Mouse (Mus musculus): ENCODE data around the gene Stat5a. TPM values are rescaled to one million over a fixed set of nuclear protein-coding genes. Genes with fewer than 3 reads are reported as not detected.

Stat5a gene
- polyA plus RNA-seq, 1 experiment from 2014 or later: 1.4 TPM

DNA sequence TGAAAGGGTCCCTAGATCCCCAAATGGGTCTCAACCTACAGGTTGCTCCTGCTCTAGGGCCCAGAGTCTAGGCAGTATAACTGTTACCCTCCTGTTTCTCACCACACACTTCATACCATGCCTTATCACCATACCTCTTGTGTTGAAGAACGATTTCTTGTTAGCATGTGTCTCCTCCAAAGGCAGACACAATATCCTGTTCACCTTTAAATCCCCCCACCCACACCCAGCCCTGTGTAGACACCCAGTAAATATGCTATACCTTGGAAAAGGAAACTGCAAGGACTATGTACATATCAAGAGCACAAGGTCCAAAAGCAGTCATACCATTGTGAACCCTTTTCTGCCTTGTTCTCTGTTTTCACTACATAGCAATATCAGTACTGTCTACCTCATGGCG, 7.1 kb upstream of the Stat5a start:
- no peak overlapping the region for H3K4me2 ChIP-seq (replicated peaks)
- H3K9ac ChIP-seq: no peak overlapping the region
- H3K9me3 ChIP-seq (replicated peaks): no peaks in the 10 kb centered on the region
- H3K27me3 ChIP-seq: peaks cover 33% of the 10 kb centered on the region
- no peaks in the 10 kb centered on the region for H3K36me3 ChIP-seq
- 97% methylated on average over 2 of the region's 2 CpGs for WGBS
- no peak overlapping the region for H3K4me3 ChIP-seq
- H3K4me1 ChIP-seq: peaks cover 21% of the 10 kb centered on the region
- no peak overlapping the region for H3K27ac ChIP-seq
- no peak for ATAC-seq (ENCODE audit: low FRiP score)

DNA sequence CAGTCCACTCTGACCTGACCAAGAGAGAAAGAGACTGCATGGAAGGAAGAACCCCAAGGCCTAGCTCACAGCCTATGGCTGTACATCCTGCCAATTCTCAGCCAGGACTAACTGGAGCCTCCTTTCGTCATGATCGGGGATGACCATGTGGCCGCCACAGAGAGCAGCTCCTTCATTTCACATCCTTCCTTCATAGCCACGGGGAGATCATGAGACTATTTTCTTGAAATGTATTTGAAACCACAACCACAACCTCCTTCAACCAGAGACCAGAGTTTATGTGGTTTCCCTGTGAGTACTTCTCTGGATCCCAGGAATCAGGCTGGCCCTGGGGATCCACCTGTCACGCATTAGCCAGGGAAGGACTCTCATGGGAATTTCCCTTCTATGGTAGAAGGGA, 6.1 kb upstream of the Stat5a start:
- no peak overlapping the region for H3K4me2 ChIP-seq (replicated peaks)
- no peaks in the 10 kb centered on the region for H3K9me3 ChIP-seq (replicated peaks)
- 85% methylated on average over 5 of the region's 5 CpGs for WGBS
- H3K9ac ChIP-seq: no peak overlapping the region
- no peaks in the 10 kb centered on the region for H3K36me3 ChIP-seq
- peaks cover 40% of the 10 kb centered on the region for H3K27me3 ChIP-seq
- peaks cover 21% of the 10 kb centered on the region for H3K4me1 ChIP-seq
- no peak overlapping the region for H3K4me3 ChIP-seq
- ATAC-seq (ENCODE audit: low FRiP score): no peak
- H3K27ac ChIP-seq: no peak overlapping the region

DNA sequence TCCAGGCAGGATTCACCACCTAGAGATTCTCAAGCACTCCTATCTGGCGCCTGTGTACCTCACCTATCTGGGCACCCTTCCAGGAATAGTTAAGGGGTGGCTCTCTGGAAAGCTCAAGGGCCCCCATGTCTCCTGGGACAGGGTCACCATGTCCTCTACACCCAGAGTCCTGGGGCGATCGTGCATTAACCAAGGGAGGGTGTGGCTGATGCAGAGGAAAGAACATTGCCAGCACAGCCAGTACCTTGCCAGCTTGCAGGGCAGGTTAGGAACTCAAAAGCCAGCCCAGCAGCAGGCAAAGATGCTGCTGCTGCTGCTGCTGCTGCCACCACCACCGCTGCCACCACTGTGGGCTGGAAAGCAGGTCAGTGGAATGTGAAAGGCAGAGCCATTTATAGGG, 4.9 kb upstream of the Stat5a start:
- no peak overlapping the region for H3K27ac ChIP-seq
- no peak overlapping the region for H3K9ac ChIP-seq
- H3K4me2 ChIP-seq (replicated peaks): no peak overlapping the region
- no peak for ATAC-seq (ENCODE audit: low FRiP score)
- H3K9me3 ChIP-seq (replicated peaks): no peaks in the 10 kb centered on the region
- WGBS: 66% methylated on average over 4 of the region's 4 CpGs
- H3K36me3 ChIP-seq: no peaks in the 10 kb centered on the region
- H3K4me3 ChIP-seq: no peak overlapping the region
- peaks cover 13% of the 10 kb centered on the region for H3K4me1 ChIP-seq
- H3K27me3 ChIP-seq: peaks cover 52% of the 10 kb centered on the region

DNA sequence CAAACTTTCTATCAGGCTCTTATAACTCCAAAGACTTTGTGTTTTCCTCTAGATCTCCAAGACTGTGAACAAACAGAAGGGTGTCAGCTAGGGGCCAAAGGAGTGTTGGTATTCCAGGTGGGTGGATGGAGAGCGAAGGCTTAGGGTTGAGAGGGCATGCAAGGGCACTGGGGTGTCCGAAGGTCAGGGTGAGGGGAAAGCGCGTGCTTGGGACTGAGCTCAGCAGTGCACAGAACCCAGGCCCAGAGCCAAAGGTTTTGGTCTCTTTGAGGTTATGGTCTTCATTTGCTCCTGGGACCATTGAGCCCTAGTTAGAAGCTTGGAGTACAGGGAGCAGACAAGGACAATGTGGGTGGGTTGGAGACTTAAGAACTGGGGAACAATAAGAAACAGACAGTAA, 4.0 kb upstream of the Stat5a start:
- Histone ChIP-seq H3K27me3 (peaks cover 61% of the 10 kb centered on the region), H3K9ac (no peak overlapping the region), H3K36me3 (no peaks in the 10 kb centered on the region), H3K9me3 (replicated peaks) (no peaks in the 10 kb centered on the region), H3K27ac (no peak overlapping the region), H3K4me1 (peaks cover 11% of the 10 kb centered on the region), H3K4me3 (no peak overlapping the region), H3K4me2 (replicated peaks) (no peak overlapping the region)
- 82% methylated on average over 4 of the region's 4 CpGs for WGBS
- ATAC-seq (ENCODE audit: low FRiP score): no peak

DNA sequence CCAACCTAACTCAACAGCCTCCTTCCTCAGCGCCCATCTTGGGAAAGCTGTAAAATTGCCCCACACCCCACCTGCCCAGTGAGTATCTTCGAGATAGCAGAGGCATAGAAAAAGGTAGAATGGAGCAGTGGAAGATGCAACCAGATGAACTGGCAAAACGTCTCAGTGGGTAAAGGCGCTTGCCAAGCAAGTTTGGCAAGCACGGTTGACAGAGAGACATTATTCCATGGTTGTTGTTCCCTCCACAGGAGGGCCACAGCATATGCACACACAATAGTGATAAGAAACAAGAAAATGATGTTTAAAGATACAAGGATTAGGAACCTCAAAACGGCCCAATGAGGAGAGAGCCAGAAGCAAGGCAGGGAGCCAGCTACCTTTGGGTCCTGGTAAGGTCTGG, 1.2 kb upstream of the Stat5a start:
- no peak overlapping the region for H3K4me3 ChIP-seq
- 64% methylated on average over 6 of the region's 6 CpGs for WGBS
- H3K36me3 ChIP-seq: no peaks in the 10 kb centered on the region
- ATAC-seq (ENCODE audit: low FRiP score): no peak
- H3K27me3 ChIP-seq: peaks cover 87% of the 10 kb centered on the region
- no peak overlapping the region for H3K9ac ChIP-seq
- no peak overlapping the region for H3K27ac ChIP-seq
- no peaks in the 10 kb centered on the region for H3K9me3 ChIP-seq (replicated peaks)
- H3K4me1 ChIP-seq: peaks cover 11% of the 10 kb centered on the region
- no peak overlapping the region for H3K4me2 ChIP-seq (replicated peaks)

DNA sequence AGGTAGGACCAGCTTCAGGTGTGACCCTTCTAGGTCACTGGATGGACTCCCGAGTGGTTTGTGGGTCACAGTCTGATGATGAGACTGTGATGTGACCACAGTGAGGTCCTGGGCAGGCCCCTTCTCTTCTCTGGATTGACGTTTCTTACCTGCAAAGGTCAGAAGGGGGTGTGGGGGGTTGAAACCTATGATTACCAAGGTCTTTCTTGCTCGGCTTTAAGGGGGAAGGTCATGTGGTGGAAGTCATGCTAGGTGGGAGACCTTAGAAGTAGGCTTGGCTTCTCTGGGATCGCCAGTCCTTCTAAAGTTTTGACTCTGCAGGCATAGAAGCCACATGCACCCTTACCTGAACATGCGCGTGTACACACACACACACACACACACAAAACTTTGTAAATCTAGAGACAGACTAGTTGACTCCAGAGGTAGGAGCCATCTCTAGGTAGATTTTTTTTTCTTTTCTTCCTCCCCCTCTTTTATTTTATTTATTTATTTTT, 476 bp downstream of the Stat5a start:
- H3K4me2 ChIP-seq (replicated peaks): peak overlapping the region; percentile 68
- 48% methylated on average over 6 of the region's 6 CpGs for WGBS
- H3K27ac ChIP-seq: no peak overlapping the region
- no peak for ATAC-seq (ENCODE audit: low FRiP score)
- H3K36me3 ChIP-seq: no peaks in the 10 kb centered on the region
- peak overlapping the region; percentile 60; the same call in 1 of the 2 replicates for H3K9ac ChIP-seq
- H3K27me3 ChIP-seq: peaks cover 84% of the 10 kb centered on the region
- peak overlapping the region; percentile 47 for H3K4me3 ChIP-seq
- peaks cover 11% of the 10 kb centered on the region for H3K4me1 ChIP-seq
- no peaks in the 10 kb centered on the region for H3K9me3 ChIP-seq (replicated peaks)

DNA sequence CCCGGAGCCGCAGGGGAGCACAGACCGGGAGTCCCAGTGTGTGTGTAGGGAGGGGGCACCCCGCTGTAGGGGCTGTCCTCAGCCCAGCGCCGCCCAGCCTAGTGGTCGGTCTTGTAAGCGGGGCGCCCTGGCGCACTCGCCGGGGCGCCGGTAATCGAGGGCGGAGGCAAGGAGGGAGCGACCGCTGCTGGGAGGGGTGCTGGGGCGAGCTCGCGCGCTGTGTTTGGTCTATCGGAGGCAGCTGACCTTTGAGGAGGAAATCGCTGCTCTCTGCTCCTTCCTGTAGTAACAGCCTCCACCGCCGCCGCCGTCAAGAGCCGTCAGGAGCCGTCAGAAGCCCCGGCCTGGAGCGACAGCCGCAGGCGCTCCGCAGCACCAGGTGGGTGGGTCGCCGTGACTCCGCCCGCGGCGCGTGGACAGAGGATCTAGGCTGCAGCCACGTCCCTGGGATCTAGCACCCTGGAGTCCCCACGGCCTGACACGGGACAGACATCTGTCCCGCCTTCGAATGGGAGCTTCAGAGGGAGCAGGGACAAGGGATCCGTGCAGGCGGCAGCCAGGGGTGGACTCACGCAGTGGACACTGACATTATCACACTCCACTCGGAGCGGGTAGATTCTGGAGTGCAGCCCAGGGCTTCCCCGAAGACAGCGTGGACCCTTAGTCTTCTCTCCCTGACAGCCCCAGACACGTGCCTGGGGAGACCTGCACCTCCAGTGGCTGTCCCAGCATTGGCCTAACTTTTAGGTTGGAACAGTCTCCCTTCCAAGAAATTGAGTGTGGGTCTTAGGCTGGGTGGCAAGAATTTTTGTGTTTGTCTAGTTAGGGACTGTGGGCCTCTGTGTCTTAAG, 1.3 kb downstream of the Stat5a start:
- peaks cover 11% of the 10 kb centered on the region for H3K4me1 ChIP-seq
- no peak overlapping the region for H3K27ac ChIP-seq

DNA sequence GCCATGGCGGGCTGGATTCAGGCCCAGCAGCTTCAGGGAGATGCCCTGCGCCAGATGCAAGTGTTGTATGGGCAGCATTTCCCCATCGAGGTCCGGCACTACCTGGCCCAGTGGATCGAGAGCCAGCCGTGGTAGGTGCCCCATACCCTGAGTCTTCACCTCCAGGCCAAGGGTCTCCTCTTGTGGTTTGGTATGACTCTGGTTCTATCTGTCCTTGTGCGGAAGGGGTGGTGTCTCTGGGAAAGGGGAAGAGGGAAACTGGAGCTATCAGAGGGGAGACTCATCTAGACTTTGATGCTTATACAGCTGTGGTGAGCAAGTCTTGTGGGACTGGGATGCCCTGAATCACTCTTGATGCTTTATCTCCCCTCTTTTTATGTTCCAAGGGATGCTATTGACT, 2.2 kb downstream of the Stat5a start:
- Histone ChIP-seq H3K9me3 (replicated peaks) (no peaks in the 10 kb centered on the region), H3K4me1 (peaks cover 11% of the 10 kb centered on the region), H3K27me3 (peaks cover 70% of the 10 kb centered on the region), H3K27ac (no peak overlapping the region), H3K4me2 (replicated peaks) (no peak overlapping the region), H3K9ac (no peak overlapping the region), H3K4me3 (no peak overlapping the region), H3K36me3 (no peaks in the 10 kb centered on the region)
- WGBS: 87% methylated on average over 7 of the region's 7 CpGs
- ATAC-seq (ENCODE audit: low FRiP score): no peak

More for the DNA sequence above, 1.3 kb downstream of the Stat5a start:
- 4% methylated on average over 52 of the region's 55 CpGs for WGBS
- H3K9ac ChIP-seq: peak overlapping the region; percentile 60
- H3K27me3 ChIP-seq: peaks cover 78% of the 10 kb centered on the region
- H3K4me3 ChIP-seq: peak overlapping the region; percentile 47
- no peaks in the 10 kb centered on the region for H3K36me3 ChIP-seq
- peak overlapping the region; percentile 68 for H3K4me2 ChIP-seq (replicated peaks)
- H3K9me3 ChIP-seq (replicated peaks): no peaks in the 10 kb centered on the region
- ATAC-seq (ENCODE audit: low FRiP score): peak; percentile 56; the same call in 1 of the 2 replicates

DNA sequence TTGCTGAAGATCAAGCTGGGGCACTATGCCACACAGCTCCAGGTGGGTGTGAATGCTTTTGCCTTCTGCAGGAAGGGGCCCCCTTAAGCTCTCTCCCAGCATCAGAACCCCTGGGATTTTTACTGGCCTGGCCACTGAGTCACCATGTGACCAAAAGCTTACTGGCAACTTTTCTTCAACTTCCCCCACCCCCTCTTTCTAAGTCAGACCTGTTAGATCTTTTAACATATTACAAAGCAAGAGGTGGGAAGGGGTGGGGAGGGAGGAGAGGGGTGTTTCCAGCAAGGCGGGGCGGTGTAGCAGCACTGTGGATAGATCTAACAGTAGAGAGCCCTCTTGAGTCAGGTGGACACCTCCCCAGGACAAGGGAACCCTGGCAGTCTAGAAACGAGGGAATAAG, 2.7 kb downstream of the Stat5a start:
- H3K36me3 ChIP-seq: no peaks in the 10 kb centered on the region
- no peak overlapping the region for H3K4me3 ChIP-seq
- no peak overlapping the region for H3K9ac ChIP-seq
- no peak overlapping the region for H3K4me2 ChIP-seq (replicated peaks)
- H3K27ac ChIP-seq: no peak overlapping the region
- peaks cover 65% of the 10 kb centered on the region for H3K27me3 ChIP-seq
- no peaks in the 10 kb centered on the region for H3K9me3 ChIP-seq (replicated peaks)
- ATAC-seq (ENCODE audit: low FRiP score): no peak
- WGBS: 31% methylated on average over 3 of the region's 3 CpGs
- peaks cover 11% of the 10 kb centered on the region for H3K4me1 ChIP-seq

DNA sequence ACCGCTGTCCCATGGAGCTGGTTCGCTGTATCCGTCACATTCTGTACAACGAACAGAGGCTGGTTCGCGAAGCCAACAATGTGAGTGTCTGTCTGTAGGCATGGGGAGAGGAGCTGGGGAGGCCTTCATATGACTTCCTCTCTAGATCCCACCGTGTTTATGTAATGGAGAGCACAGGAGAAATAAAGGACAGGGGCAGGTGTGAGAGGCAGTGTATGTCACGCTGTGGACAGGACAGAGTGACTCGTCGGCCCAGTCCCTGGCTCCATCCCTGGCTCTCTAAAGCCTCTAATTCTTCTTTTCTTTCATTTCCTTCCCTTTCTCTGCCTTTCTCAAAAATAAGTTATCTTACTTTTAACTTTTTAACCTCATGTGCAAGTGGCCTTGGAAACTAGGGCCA, 4.0 kb downstream of the Stat5a start:
- H3K27me3 ChIP-seq: peaks cover 54% of the 10 kb centered on the region

DNA sequence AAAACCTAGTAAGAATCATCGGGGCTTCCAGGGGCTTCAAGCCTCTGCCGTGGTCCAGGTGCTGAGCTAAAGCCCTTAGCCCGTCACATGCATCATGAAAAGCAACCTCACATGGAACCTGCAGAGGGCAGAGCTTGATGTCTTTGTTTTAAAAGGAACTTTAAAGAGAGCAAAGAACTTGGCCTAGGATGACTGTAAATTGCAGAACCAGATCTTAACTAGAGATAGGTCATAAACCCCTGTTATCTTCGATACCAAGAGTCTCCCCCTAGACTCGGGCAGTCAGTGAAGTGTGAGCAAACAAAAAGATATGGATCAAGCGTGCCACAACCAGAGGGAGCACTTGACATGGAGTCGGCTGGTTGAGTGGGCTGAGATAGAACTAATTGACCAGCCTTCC, 6.5 kb downstream of the Stat5a start:
- H3K4me1 ChIP-seq: peaks cover 4% of the 10 kb centered on the region; the same call in 1 of the 2 replicates
- H3K4me3 ChIP-seq: no peak overlapping the region
- no peaks in the 10 kb centered on the region for H3K9me3 ChIP-seq (replicated peaks)
- H3K36me3 ChIP-seq: no peaks in the 10 kb centered on the region
- no peak overlapping the region for H3K9ac ChIP-seq
- WGBS: 84% methylated on average over 7 of the region's 7 CpGs
- H3K27ac ChIP-seq: no peak overlapping the region
- no peak overlapping the region for H3K4me2 ChIP-seq (replicated peaks)
- ATAC-seq (ENCODE audit: low FRiP score): no peak
- H3K27me3 ChIP-seq: peaks cover 30% of the 10 kb centered on the region

More for the DNA sequence above, 4.0 kb downstream of the Stat5a start:
- WGBS: 89% methylated on average over 10 of the region's 10 CpGs
- no peak overlapping the region for H3K9ac ChIP-seq
- no peak for ATAC-seq (ENCODE audit: low FRiP score)
- no peaks in the 10 kb centered on the region for H3K36me3 ChIP-seq
- no peak overlapping the region for H3K4me2 ChIP-seq (replicated peaks)
- H3K27ac ChIP-seq: no peak overlapping the region
- no peak overlapping the region for H3K4me3 ChIP-seq
- peaks cover 11% of the 10 kb centered on the region for H3K4me1 ChIP-seq
- H3K9me3 ChIP-seq (replicated peaks): no peaks in the 10 kb centered on the region

DNA sequence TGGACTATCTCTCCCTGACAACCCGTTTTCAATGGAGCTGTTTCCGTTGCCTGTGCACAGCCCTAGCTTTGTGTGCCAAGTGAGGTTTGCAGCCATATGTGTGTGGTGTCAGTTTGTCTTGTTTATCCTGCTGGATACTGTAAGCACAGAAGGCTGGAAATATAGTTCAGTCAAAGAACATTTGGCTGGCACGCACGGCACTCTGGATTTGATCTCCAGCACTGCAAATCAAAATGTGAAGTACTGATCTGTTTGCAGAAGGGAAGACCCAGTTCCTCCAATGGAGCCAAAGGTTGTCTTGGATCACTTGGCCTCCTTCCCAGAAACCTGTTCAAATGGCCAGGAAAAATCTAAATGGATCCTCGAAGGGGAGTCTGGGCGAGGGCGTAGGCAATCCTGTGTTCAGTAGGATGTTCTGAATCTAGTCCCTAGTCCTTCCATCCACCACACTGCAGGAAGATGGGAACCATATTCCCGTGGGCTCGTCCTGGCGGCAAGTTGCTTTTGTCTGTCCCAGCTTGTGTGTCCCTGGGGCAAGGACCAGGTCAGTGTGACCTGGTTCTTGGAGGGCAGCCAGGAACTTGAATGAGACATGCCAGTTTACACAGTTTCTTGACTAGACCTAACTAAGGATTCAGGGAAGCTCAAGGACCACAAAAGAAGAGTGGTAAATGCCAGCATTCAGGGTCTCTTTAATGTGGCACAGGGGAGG, 11.3 kb downstream of the Stat5a start:
- Histone ChIP-seq H3K27me3 (no peaks in the 10 kb centered on the region), H3K9ac (no peak overlapping the region), H3K4me3 (no peak overlapping the region), H3K27ac (no peak overlapping the region), H3K36me3 (no peaks in the 10 kb centered on the region), H3K4me1 (peaks cover 3% of the 10 kb centered on the region; the same call in 1 of the 2 replicates), H3K9me3 (replicated peaks) (no peaks in the 10 kb centered on the region), H3K4me2 (replicated peaks) (no peak overlapping the region)
- WGBS: 87% methylated on average over 10 of the region's 10 CpGs
- no peak for ATAC-seq (ENCODE audit: low FRiP score)
